Mouse (Mus musculus): ENCODE results near the gene Slc30a5. TPM values are rescaled to one million over a fixed set of nuclear protein-coding genes. Genes with fewer than 3 reads are reported as not detected.
"Not testable (repeated sequence)": the region's sequence is repeated elsewhere in the genome, so short reads cannot be mapped to it uniquely, and the experiment has no call there.

Slc30a5 gene
- polyA plus RNA-seq, 1 experiment from 2014 or later, result 35.6 TPM

DNA sequence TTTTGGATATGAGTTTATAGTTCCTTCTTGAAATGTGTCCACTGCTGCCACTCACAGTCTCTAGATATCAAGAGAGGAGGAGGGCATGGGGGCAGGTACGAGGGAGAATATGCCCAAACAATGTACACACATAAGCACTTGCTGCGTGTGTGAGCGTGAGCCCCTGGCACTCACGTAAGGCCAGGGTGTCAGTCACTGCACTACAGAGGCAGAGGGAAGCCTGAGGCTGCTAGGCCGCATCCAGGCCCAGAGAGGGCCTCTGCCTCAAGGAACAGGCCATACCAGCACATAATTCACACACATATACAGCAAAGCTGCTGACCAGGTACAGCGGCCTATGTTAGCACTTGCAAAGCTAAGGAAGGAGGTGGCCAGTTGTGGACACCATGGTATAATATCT lies 2.1 kb downstream of the Slc30a5 start:
- no peak for DNase-seq (ENCODE audit: low spot score)
- no peak overlapping the region for H3K27ac ChIP-seq (replicated peaks)

DNA sequence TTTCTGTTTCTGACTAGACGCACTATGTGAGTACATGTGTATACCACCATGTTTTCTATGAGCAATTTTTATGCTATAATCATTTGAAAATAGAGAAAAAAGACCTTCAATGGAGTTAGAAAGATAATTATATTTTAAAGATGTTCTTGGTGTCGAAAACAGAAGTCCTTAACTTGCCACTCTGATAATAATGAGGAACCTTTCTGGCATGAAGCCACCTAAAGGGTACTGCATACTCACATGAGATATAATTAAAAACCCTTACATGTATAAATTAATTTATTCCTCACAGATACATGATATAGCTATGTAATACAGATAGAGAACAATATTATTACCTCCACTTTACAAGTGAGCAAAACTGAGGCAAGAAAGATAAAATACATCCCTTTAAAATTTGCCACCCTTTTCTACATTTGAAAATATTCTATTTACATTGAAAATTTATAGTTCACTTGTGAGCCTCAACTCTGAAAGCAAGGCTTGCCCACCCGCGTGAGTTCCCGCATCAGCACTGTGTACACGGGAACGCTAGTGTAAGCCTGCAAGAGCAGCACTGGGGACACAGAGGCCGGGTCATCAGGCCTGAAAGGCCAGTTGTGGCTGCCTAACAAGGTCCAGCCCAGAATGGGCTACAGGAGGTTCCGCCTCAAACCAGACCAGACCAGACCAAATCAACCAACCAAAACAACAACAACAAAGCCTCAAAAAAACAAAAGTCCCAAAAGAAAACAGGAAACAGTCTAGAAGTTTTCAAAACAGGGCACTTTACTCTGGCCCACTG lies 7.4 kb downstream of the Slc30a5 start:
- Histone ChIP-seq H3K27me3 (ENCODE audit: low read depth, poor library complexity, severe bottlenecking) (no peaks in the 10 kb centered on the region), H3K4me3 (no peak overlapping the region), H3K36me3 (peaks cover 75% of the 10 kb centered on the region), H3K4me1 (0 out of 2 replicates have a peak, but pooled peaks cover 2% of the 10 kb centered on the region), H3K9me3 (replicated peaks) (no peaks in the 10 kb centered on the region), H3K27ac (replicated peaks) (no peak overlapping the region)
- DNase-seq (ENCODE audit: low spot score), result no peak
- 97% methylated on average over 9 of the region's 9 CpGs for WGBS

More for the DNA sequence above, 2.1 kb downstream of the Slc30a5 start:
- Histone ChIP-seq H3K4me1 (peaks cover 22% of the 10 kb centered on the region), H3K9me3 (replicated peaks) (no peaks in the 10 kb centered on the region), H3K4me3 (peak overlapping the region; percentile 9; the same call in 1 of the 2 replicates), H3K27me3 (ENCODE audit: low read depth, poor library complexity, severe bottlenecking) (no peaks in the 10 kb centered on the region), H3K36me3 (peaks cover 22% of the 10 kb centered on the region)
- WGBS, result 88% methylated on average over 6 of the region's 6 CpGs

DNA sequence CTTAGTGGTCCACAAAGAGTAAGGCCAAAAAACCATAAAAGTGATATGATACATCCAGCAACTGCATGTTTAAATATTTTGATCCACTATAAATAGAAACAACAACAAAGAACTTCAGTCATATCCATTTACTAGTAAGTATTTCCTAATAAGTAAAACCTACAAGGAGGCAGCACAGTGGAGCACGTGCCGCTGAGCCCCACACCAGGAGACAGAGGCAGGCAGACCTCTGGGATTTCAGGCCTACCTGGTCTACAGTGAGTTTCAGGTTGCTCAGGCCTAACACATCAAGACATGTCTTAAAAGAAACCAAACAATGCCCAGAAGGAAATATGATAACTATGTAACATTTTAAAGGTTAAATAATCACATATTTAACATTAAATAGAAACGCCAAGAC lies 8.3 kb downstream of the Slc30a5 start:
- WGBS, result 98% methylated on average over 3 of the region's 3 CpGs
- H3K4me3 ChIP-seq, result no peak overlapping the region
- no peak overlapping the region for H3K27ac ChIP-seq (replicated peaks)
- H3K27me3 ChIP-seq (ENCODE audit: low read depth, poor library complexity, severe bottlenecking), result no peaks in the 10 kb centered on the region
- no peak for DNase-seq (ENCODE audit: low spot score)
- no peaks in the 10 kb centered on the region for H3K9me3 ChIP-seq (replicated peaks)
- H3K36me3 ChIP-seq, result peaks cover 84% of the 10 kb centered on the region
- H3K4me1 ChIP-seq, result no peaks in the 10 kb centered on the region

DNA sequence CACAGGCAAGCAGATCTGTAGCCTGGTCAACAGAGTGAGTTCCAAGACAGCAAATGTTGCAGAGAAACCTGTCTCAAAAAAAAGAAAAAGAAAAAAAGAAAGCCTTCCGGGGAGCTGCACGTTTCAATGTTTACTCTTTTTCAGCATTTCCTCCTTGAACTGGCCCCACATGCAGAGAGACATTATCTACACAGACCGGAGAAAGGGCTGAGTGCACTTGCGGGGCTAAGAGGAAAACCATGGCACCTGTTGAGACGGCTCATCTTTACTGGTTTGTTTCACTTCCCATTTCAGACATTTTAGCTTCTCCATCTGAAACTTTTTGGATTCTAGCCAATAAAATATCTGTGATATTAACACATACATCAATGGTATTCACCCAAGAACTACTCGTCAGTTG lies 8.9 kb downstream of the Slc30a5 start:
- Histone ChIP-seq H3K36me3 (peaks cover 90% of the 10 kb centered on the region), H3K9me3 (replicated peaks) (no peaks in the 10 kb centered on the region), H3K27me3 (ENCODE audit: low read depth, poor library complexity, severe bottlenecking) (no peaks in the 10 kb centered on the region), H3K27ac (replicated peaks) (no peak overlapping the region), H3K4me3 (no peak overlapping the region), H3K4me1 (no peaks in the 10 kb centered on the region)
- DNase-seq (ENCODE audit: low spot score), result no peak
- 92% methylated on average over 6 of the region's 6 CpGs for WGBS

DNA sequence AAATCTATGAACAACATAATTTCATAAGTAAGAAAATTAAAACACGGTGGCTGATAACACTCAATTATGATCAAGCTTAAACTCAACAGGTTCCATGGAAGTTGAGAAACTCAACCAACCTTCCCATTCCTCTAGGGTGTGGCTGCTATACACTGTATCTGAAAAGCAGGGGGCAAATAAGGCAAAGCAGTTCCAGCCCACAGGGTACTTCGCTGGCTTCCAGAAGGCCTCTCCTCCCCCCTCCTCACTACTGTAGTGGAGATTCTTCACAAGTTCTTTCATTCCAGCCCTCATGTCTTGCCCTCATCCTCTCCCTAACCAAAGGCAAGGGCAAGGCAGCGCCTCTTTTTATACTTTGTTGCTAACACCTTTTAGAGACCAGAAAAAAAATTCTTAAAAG lies 9.4 kb downstream of the Slc30a5 start:
- no peaks in the 10 kb centered on the region for H3K4me1 ChIP-seq
- 97% methylated on average over 3 of the region's 3 CpGs for WGBS
- H3K36me3 ChIP-seq, result peaks cover 94% of the 10 kb centered on the region
- H3K27me3 ChIP-seq (ENCODE audit: low read depth, poor library complexity, severe bottlenecking), result no peaks in the 10 kb centered on the region
- no peak overlapping the region for H3K4me3 ChIP-seq
- no peaks in the 10 kb centered on the region for H3K9me3 ChIP-seq (replicated peaks)
- no peak for DNase-seq (ENCODE audit: low spot score)
- H3K27ac ChIP-seq (replicated peaks), result no peak overlapping the region

DNA sequence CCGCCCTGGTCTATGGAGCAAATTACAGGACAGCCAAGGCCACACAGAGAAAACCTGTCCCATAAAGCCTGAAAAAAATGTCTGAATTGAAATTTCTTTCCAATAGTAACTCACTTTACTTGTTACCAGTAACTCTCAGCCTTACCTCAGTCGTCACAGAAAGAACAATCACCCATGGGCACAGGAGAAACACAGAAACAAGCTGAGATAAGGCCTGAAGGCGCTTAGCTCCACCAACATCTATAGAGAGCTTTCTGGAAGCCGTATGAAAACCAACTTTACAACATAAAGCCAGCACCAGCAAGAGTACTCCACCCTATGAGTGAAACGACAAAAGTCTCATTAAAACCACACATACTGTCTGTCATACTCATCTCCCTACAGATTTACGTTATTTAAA lies 18.8 kb downstream of the Slc30a5 start:
- WGBS, result 93% methylated on average over 6 of the region's 6 CpGs
- H3K27ac ChIP-seq (replicated peaks), result no peak overlapping the region
- H3K4me1 ChIP-seq, result no peaks in the 10 kb centered on the region
- H3K4me3 ChIP-seq, result no peak overlapping the region
- H3K27me3 ChIP-seq (ENCODE audit: low read depth, poor library complexity, severe bottlenecking), result no peaks in the 10 kb centered on the region
- no peaks in the 10 kb centered on the region for H3K9me3 ChIP-seq (replicated peaks)
- DNase-seq (ENCODE audit: low spot score), result no peak
- peaks cover 91% of the 10 kb centered on the region for H3K36me3 ChIP-seq

DNA sequence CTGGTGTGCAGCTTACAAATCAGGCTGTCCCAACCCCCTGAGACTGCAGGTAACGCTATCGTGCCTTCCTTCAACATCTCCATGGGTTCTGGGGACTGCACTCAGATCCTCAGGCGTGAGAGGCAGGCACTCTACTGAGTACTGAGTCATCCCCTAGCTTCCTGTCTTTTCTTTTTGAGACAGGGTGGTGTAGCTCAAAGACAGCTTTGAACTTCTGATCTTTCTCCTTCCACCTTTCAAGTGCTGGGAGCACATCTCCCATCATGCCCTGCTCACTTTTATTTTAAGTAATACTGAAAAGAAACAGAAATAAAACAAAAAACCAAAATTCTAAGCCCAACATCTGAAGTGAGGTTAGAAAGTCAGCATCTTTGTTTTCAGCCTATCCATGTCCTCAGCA lies 27.5 kb downstream of the Slc30a5 start:
- H3K36me3 ChIP-seq, result peaks cover 94% of the 10 kb centered on the region
- H3K4me1 ChIP-seq, result no peaks in the 10 kb centered on the region
- H3K27me3 ChIP-seq (ENCODE audit: low read depth, poor library complexity, severe bottlenecking), result no peaks in the 10 kb centered on the region
- no peak overlapping the region for H3K27ac ChIP-seq (replicated peaks)
- no peaks in the 10 kb centered on the region for H3K9me3 ChIP-seq (replicated peaks)
- no peak overlapping the region for H3K4me3 ChIP-seq
- no peak for DNase-seq (ENCODE audit: low spot score)
- WGBS, result 94% methylated on average over 3 of the region's 3 CpGs

DNA sequence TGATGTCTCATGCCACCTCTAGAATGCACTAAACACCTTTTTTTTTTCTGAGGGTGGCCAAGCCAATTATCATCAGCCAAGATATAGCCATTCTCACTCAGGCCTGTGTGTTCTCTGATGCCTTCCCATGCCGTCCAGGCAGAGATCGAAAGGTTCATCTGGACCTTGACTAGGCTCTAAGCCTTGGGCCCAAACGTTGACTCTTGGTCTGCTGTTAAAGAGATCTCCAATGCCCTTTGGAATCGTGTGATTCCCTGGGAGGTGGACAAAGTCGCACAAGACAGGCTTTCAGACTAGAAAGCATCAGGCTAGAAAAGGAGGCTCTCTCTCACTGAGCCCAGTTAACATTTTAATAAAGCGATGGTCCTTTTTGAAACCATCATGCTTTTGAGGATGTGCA lies 36.1 kb downstream of the Slc30a5 start:
- Histone ChIP-seq H3K9me3 (replicated peaks) (no peaks in the 10 kb centered on the region), H3K27me3 (ENCODE audit: low read depth, poor library complexity, severe bottlenecking) (no peaks in the 10 kb centered on the region), H3K4me1 (no peaks in the 10 kb centered on the region), H3K27ac (replicated peaks) (no peak overlapping the region), H3K4me3 (no peak overlapping the region), H3K36me3 (peaks cover 24% of the 10 kb centered on the region)
- WGBS, result 88% methylated on average over 6 of the region's 6 CpGs
- no peak for DNase-seq (ENCODE audit: low spot score)

DNA sequence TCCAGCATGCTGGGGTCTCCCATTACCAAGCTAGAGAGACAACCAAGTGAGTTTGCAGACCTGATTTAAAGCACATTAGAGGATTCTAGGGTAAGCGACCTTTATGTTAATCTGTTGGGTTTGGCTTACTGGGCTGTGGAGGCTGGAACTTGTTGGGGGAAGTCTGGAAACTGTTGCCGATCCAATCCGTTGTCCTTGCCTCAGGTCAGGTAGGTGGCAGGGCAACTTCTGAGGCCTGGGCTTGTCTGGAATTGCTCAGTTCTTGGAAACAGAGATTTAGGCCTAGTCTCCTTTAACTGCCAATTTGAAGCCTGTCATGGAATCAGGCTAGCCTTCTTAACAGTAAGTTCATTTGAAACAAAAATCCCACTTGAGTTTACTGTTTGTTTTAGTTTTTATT lies 44.1 kb downstream of the Slc30a5 start:
- DNase-seq (ENCODE audit: low spot score), result no peak
- peaks cover 13% of the 10 kb centered on the region for H3K36me3 ChIP-seq
- H3K27me3 ChIP-seq (ENCODE audit: low read depth, poor library complexity, severe bottlenecking), result no peaks in the 10 kb centered on the region
- H3K27ac ChIP-seq (replicated peaks), result no peak overlapping the region
- H3K9me3 ChIP-seq (replicated peaks), result no peaks in the 10 kb centered on the region
- H3K4me3 ChIP-seq, result no peak overlapping the region
- 89% methylated on average over 3 of the region's 3 CpGs for WGBS
- H3K4me1 ChIP-seq, result peaks cover 18% of the 10 kb centered on the region

DNA sequence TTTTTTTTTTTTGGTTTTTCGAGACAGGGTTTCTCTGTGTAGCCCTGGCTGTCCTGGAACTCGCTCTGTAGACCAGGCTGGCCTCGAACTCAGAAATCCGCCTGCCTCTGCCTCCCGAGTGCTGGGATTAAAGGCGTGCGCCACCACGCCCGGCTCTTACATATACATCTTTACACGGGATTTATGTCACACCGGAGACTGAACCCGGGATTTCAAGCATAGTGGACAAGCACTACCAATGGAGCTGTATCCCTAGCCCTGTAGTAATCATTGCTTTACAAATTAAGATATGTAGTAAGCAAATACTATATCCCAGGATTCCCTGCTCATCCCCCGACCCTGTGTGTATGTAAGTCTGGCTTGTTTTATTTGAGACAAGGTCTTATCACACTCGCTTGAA lies 45.2 kb downstream of the Slc30a5 start:
- 96% methylated on average over 13 of the region's 14 CpGs for WGBS
- H3K27ac ChIP-seq (replicated peaks); H3K9me3 ChIP-seq (replicated peaks); H3K27me3 ChIP-seq (ENCODE audit: low read depth, poor library complexity, severe bottlenecking); H3K4me3 ChIP-seq; DNase-seq (ENCODE audit: low spot score): not testable (repeated sequence)
- peaks cover 27% of the 10 kb centered on the region for H3K4me1 ChIP-seq
- peaks cover 23% of the 10 kb centered on the region for H3K36me3 ChIP-seq

DNA sequence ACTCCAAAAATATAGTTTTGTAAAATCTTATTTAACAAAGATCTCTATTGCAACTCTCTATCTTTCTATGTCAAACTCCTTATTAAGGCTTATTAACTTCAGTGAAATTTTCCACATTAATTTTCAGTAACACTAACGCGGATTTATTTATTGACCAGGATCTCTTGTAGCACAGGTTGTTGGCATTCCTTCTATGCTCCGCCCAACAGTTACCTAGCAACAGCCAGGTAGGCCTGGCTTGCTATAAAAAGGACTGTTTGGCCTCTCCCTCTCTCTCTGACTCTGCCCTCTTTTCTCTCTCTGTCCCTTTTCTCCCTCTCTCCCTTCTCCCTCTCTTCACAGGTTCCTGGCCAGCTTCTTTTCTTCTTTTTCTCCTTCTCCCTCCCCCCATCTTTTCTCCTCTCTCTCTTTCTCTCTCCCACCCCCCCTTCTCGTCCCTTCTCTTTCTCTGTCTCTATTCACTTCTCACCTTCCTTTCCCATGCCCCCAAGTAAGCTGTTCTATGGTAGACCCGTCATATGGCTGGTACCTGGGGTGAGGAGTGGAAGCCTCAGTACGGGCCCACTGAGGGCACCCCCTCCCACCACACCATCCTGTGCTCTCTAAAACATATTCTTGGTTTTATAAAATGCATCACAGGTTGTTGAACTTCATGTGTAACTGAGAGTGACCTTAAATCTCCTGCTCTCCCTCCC lies 45.8 kb downstream of the Slc30a5 start:
- Histone ChIP-seq H3K4me3 (no peak overlapping the region), H3K9me3 (replicated peaks) (no peaks in the 10 kb centered on the region), H3K27ac (replicated peaks) (no peak overlapping the region), H3K36me3 (peaks cover 29% of the 10 kb centered on the region), H3K4me1 (peaks cover 31% of the 10 kb centered on the region), H3K27me3 (ENCODE audit: low read depth, poor library complexity, severe bottlenecking) (no peaks in the 10 kb centered on the region)
- no peak for DNase-seq (ENCODE audit: low spot score)
- 73% methylated on average over 6 of the region's 6 CpGs for WGBS

DNA sequence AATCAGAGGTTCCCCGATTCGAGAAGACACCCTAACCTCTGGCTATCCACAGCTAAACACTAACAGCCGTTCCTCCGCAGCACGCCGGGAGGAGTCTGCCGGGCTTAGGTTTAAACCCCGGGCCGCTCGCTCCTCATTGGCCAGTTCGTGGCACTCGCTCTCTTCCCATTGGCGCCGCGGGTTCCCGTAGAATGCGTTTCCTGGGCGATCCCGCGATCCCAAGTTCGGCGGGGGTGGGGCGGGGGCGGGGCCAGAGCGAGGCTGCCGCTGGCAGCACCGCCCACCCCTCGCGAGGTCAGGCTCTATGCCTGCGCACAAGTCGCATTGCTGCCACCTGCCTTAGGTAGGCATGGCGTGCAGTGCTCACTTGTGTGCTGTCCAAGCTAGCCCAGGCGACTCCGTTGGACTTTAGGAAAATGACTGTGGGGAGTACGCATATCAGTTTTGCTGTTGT lies 46.8 kb downstream of the Slc30a5 start, which contains the start of gene Ccnb1:
TSS of gene Ccnb1 (minus strand) at position 157 of the 454 bp plus-strand sequence.
- H3K27ac ChIP-seq (replicated peaks), result peak within 1 kb of the TSS; percentile 98
- peak within 1 kb of the TSS; percentile 97 for H3K4me3 ChIP-seq
- H3K4me1 ChIP-seq, result peaks cover 33% of the 10 kb centered on the region
- no peaks in the 10 kb centered on the region for H3K9me3 ChIP-seq (replicated peaks)
- H3K36me3 ChIP-seq, result peaks cover 39% of the 10 kb centered on the region
- peak; percentile 98 for DNase-seq (ENCODE audit: low spot score)
- no peaks in the 10 kb centered on the region for H3K27me3 ChIP-seq (ENCODE audit: low read depth, poor library complexity, severe bottlenecking)
- WGBS, result under 1% methylated on average over 35 of the region's 35 CpGs

DNA sequence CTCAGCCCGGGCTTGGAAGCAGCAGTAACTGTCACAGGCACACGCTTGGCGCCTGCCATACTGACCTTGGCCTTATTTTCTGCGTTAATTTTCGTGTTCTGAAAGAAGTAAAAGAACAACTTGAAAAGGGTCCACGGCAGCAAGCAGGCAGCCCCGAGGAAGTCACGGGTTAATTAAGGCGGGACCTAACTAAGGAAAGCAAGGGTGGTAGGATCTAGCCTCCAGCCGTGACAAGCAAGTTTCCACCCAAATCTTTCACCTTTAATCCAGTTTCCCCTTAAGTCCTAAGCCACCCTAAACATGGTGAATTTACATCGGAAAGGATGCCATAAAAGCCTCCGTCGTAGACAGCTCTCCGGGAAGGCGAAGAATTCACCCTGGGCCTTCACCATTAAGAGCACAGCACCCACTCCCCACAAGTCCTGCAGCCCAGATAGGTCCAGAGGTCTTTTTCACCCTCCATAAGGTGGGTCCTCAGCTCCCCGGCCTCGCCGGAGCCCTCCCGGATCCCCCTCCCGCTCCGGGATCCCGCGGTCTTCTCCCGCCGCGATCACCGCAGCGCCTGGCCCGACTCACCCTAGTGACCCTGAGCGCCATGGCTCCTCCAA lies 47.3 kb downstream of the Slc30a5 start:
- H3K27ac ChIP-seq (replicated peaks), result peak overlapping the region; percentile 98
- no peaks in the 10 kb centered on the region for H3K27me3 ChIP-seq (ENCODE audit: low read depth, poor library complexity, severe bottlenecking)
- peak overlapping the region; percentile 97 for H3K4me3 ChIP-seq
- no peaks in the 10 kb centered on the region for H3K9me3 ChIP-seq (replicated peaks)
- H3K4me1 ChIP-seq, result peaks cover 33% of the 10 kb centered on the region
- peak; percentile 24 for DNase-seq (ENCODE audit: low spot score)
- under 1% methylated on average over 30 of the region's 30 CpGs for WGBS
- peaks cover 44% of the 10 kb centered on the region for H3K36me3 ChIP-seq

Measured in midbrain, embryonic 10.5 days (tissue).